Mouse (Mus musculus) Patski (cell line): ENCODE results near the gene Dlx2. TPM values are rescaled to one million over a fixed set of nuclear protein-coding genes. Genes with fewer than 3 reads are reported as not detected.

ENCODE experiments used
- ATAC-seq: fragments of 100-300 bp; one replicate; pipeline ENCODE4 v1.8.0; 2021
- CTCF ChIA-PET: fragments of 350-600 bp; sonication (Branson Sonifier 250); formaldehyde crosslinking; loops from one replicate; lab custom pipeline; 2022; ENCODE audit warnings: inconsistent platforms; lab: Charles Lee
- POLR2A ChIA-PET: fragments of 350-600 bp; sonication (Branson Sonifier 250); formaldehyde crosslinking; loops from one replicate; lab custom pipeline; 2022; ENCODE audit warnings: antibody characterized with exemption, inconsistent platforms; lab: Charles Lee
- DNase-seq: peaks from one replicate; pipeline ENCODE4 v3.0.0-alpha.2; 2011; ENCODE audit warnings: low read depth, low spot score
- H3K27me3 ChIP-seq: fragments of 371-371 bp; one replicate; pipeline ENCODE4 v1.5.1; 2021
- CTCF ChIP-seq: fragments of 100-300 bp; IDR thresholded peaks from one replicate; pipeline ENCODE4 v1.5.1; 2021
- in situ Hi-C: fragments of 300-500 bp; cut with MboI; formaldehyde crosslinking; loops from 3 replicates; pipeline ENCODE4 v1.11.1; 2018; ENCODE audit warnings: low pct_unique_long_range_greater_than_20kb, mixed read lengths
- polyA plus RNA-seq: library from polyadenylated mRNA; unstranded; gene quantifications from one replicate; pipeline ENCODE4 v1.2.3, GENCODE M21; 2021

The Dlx2 gene
- polyA plus RNA-seq, 1 experiment from 2014 or later, result 1.1 TPM

DNA sequence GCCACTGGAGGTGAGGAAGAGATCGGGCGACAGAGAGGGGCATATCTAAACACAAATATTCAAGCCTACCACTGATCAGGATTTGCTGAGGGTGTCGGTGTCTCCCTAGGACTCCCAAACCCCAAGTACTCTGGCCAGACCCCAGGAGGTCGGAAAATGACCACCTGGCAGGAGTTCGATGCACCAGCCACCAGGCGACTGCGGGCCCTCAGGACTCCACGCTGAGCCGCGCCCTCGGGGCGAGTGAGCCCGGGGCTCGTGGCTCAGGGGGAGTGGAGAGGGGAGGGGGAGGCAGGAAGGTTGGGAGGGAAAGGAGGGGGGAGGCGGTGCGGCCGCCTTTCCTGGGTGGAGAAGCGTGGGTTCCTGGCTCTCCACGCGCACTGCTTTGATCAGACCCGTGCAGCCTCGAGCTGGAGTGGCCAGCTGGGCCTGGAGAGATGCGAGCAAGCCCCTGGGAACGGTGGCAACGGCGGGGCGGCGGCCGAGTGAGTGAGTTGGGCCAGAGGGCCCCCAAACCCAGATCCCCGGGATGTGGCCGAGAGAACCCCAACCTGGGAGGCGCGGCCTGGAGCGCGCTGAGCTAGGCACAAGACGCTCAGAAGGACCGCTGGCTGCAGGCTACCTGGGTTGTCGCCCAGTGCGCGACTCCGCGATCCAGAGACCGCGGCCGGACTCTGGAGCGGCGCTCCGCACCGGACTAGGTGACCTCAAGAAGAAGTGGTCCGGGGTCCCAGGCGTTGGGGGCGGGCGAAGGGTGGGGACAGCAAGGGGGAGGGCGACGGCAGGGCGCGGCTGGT lies 17.6 kb downstream of the Dlx2 start:
- no peak for TF ChIP-seq CTCF
- H3K27me3 ChIP-seq, result no peaks in the 10 kb centered on the region
- in situ Hi-C loops, result no loop called here
- ChIA-PET CTCF (no interaction called here), POLR2A (interaction anchor here (0.8 kb wide), 1 partner anchor 20 kb away, joined by 3 read pairs; no protein-coding TSS in a partner anchor)
- DNase-seq (no peak), ATAC-seq (peak; percentile 32)

DNA sequence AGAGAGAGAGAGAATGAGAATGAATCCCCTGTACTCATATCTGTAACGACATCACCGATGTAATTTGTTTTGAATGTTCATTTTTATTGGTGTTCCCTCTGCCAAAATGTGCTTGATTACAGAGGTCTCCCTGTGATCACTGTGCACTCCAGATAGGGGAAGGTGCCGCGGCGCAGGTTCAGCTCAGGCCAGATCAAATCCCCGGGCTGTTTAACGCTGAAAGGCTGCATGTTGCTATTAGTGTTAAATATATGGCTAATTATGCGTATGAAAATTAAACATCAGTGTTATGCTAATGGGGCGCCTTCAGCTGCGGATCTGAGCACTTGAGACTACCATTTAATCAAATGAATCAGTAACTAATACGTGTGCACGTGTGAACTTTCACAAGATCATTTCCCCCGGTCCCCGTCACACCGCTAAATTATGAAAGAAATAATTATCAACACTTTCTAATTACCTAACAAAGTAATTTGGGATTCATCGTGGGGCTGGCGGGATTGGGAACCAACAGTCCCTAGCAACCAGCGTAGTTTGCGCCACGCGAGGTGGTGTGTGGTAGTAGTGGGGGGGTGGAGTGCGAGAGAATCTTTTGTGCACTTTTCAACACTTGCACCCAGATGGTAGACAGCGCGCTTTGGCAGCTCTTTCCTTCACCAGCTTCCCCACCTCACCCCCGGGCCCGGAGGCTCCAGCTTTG lies 18.4 kb downstream of the Dlx2 start, which contains the start of gene Dlx1:
Gene Dlx1, plus strand, starts transcription at position 100 of the 700 bp plus-strand sequence.
- TF ChIP-seq CTCF, result no peak
- CTCF ChIA-PET, result no interaction called here
- in situ Hi-C loops, result no loop called here
- DNase-seq (no peak), ATAC-seq (no peak)
- no peaks in the 10 kb centered on the region for H3K27me3 ChIP-seq
- POLR2A ChIA-PET, result no interaction called here

DNA sequence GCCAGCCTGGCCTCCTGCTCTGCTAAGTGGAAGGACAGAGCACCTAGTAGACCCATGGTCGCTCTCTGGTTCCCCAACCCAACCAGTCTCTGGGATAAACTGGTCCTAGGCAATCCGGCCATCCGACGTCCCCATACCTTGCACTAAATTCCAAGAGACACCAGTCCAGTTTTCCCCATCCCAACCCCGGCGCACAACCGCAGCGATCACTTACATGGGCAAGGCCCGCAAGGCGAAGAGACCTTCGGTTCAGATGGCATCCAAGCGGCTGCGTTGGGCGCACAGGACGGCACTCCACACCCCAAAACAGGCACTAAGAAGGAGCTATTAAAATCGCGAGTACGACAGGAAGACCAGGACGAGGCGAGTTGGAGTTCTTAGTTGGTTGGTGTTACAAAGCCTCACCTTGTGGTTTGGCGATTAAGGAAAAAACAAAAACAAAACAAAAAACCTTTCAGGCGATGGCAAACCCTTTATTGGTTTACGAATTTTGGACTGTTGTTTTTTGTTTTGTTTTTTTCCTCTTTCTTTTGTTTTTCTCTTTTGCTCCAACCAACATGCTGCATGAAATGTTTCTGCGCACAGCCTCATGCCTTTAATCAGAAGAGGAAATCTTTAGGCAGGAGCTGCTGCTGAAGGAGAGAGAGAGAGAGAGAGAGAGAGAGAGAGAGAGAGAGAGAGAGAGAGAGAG lies 19.1 kb downstream of the Dlx2 start:
- no peaks in the 10 kb centered on the region for H3K27me3 ChIP-seq
- ATAC-seq, result no peak
- ChIA-PET CTCF (interaction anchor here (1.5 kb wide), 1 partner anchor 28 kb away, joined by 3 read pairs; no protein-coding TSS in a partner anchor), POLR2A (no interaction called here)
- in situ Hi-C loops, result no loop called here
- TF ChIP-seq CTCF, result no peak
- DNase-seq, result no peak

DNA sequence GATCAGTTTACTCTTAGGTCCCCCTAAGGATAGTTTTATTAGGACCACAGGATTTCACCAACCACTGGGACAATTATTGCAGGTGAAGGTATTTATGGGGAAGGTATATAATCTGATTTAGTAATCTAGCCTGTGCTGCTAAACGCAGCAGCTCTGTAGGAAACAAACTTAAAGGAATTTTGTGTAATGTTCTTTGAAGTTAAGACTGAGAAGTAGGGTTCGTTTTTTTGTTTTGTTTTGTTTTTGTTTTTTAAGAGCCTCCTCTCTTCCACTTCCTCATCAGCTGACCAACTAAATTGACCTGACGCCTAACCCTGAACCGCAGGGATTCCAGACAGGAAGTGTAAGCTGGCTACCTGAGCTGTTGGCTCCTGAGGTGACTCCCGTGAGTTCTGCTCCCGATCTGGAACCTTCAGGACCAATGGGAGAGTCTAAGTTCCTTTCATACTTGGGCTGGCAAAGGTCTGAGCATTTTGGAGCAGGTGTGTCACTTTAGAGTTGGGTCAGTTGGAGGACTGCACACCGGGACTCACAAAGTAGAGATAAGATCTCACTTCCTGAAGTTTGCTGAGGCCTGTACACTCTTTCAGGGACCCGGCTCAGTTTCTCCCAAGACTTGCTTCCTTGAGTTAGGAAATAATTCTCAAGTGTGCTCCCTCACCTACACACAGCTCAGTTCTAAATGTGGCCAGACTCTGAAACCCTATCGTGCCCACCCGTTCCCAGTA lies 19.8 kb downstream of the Dlx2 start:
- H3K27me3 ChIP-seq, result no peaks in the 10 kb centered on the region
- no peak for TF ChIP-seq CTCF
- ATAC-seq (no peak), DNase-seq (no peak)
- CTCF ChIA-PET, result interaction anchor here (1.5 kb wide), 1 partner anchor 27 kb away, joined by 3 read pairs; no protein-coding TSS in a partner anchor
- in situ Hi-C loops, result no loop called here
- POLR2A ChIA-PET, result no interaction called here

DNA sequence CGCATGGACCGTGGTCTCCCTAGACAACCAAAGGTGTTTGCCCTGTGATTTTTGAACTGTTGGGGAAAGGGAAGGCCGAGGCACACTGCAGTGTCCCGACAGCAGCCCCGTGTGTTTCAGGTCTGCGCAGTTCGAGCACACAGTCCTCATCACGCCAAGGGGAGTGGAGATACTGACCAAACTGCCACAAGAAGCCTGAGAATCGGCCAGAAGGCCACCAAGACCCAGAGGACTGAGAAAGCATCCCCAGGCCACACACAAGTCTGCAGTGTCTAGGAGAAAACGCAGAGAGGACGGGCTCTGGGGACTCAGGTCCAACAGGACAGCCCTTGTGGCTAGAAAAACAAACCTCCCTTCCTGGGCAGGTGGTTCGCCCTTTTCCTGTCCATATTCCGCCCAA lies 21.8 kb downstream of the Dlx2 start:
- POLR2A ChIA-PET, result no interaction called here
- CTCF ChIA-PET, result no interaction called here
- TF ChIP-seq CTCF, result no peak
- ATAC-seq, result no peak
- in situ Hi-C loops, result no loop called here
- H3K27me3 ChIP-seq, result no peaks in the 10 kb centered on the region
- DNase-seq, result no peak

DNA sequence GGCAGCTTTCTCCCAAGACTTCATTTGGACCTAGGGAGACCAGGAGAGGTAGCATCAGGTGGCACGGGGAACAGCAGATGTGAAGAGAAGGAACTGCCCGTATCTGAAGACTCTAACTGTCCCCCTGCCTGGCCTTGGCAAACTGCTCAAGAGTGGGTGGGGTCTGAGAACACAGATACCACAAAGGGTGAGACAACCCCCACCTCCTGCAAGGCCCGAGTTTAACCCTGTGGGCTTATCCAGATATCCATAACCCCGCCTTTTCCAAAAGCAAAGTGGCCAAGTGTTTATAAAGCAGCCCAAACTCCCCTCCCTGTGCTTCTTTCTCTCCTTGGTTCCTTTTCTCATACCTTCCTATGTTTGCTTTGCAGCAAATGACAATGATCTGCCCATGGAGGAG lies 23.1 kb downstream of the Dlx2 start:
- TF ChIP-seq CTCF, result no peak
- DNase-seq, result no peak
- H3K27me3 ChIP-seq, result no peaks in the 10 kb centered on the region
- POLR2A ChIA-PET, result no interaction called here
- CTCF ChIA-PET, result no interaction called here
- in situ Hi-C loops, result no loop called here
- no peak for ATAC-seq

DNA sequence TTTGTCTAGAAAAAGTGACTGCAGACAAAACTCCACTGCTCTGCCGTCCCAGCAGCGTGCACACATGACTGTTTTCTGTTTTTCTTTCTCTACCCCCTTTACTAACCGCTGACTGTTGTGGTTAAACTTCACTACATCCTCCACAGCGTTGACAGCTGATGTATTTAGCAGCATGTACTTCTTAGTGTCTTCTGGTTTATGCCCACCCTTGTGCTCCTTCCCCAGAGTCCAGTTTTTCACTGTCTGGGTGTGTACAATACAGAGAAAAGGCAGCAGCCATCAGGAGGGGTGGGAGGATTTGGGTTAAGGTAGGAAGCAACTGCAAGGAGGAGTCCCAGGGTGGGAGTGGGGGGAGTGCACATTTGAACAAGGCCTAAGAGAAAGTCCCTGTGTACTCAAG lies 23.7 kb downstream of the Dlx2 start:
- ATAC-seq (no peak), DNase-seq (no peak)
- POLR2A ChIA-PET, result no interaction called here
- CTCF ChIA-PET, result no interaction called here
- TF ChIP-seq CTCF, result no peak
- in situ Hi-C loops, result no loop called here
- H3K27me3 ChIP-seq, result no peaks in the 10 kb centered on the region

DNA sequence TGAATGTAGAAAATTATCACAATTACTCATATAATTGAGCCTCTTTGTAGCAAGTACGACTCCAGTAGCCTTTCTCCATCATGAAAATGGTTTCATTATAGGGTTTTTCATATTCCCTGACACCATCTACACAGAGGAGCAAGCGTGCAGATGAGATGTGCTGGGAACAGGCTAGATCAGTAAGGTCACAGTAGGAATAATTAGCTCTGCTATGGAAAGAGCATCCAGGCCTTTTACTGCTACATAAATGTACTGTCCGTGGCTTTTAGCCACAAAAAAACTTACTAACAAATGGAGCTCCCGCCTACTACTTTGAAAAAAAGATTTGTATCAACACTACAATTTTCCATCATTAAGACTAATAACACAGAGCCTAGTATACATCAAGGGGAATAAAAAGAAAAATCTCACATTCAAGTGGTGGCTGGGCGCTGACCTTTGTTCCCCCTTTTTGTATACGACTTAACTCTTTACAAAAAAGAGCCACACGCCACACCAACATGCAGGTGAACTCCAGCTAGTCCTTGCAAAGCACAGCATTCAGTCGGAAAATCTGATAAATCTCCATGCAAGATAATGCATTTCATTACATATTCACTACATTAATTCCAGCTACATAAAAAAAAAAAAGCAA lies 29.0 kb downstream of the Dlx2 start:
- CTCF ChIA-PET, result interaction anchor here (0.7 to 1.0 kb wide), 3 partner anchors 10 to 63 kb away, joined by 3 read pairs; no protein-coding TSS in a partner anchor
- H3K27me3 ChIP-seq, result no peaks in the 10 kb centered on the region
- DNase-seq (no peak), ATAC-seq (no peak)
- in situ Hi-C loops, result no loop called here
- POLR2A ChIA-PET, result no interaction called here
- no peak for TF ChIP-seq CTCF

DNA sequence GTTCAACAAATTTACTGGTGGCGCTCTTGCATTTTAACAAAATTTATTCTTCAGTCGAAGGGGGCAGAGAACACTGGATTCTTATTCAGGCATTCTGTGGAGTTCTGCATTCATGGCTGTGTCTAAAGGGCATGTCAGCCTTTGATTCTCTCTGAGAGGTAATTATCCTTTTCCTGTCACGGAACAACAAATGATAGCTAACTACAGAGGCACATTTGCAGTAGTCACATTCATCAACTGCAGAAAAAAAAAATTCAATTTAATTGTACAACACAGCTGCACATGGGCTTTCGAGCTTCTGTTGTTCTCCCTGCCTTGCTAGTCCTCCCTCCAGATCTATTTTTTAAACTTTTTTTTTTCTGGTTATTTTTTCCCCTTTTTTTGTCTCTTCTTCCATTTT lies 29.6 kb downstream of the Dlx2 start:
- no peak for TF ChIP-seq CTCF
- CTCF ChIA-PET, result interaction anchor here (0.7 to 0.9 kb wide), 2 partner anchors 9 to 63 kb away, joined by 3 read pairs; no protein-coding TSS in a partner anchor
- in situ Hi-C loops, result no loop called here
- no peak for ATAC-seq
- H3K27me3 ChIP-seq, result no peaks in the 10 kb centered on the region
- POLR2A ChIA-PET, result no interaction called here
- no peak for DNase-seq
